Mouse (Mus musculus) liver, adult 2 months (tissue): ENCODE results near the gene Prg4. TPM values are rescaled to one million over a fixed set of nuclear protein-coding genes. Genes with fewer than 3 reads are reported as not detected.

ENCODE experiments used
- DNase-seq: peaks from one replicate; pipeline ENCODE4 v3.0.0-alpha.2; 2011; ENCODE audit warnings: low read depth, low spot score; ENCODE audit errors: extremely low read depth
- H3K27ac ChIP-seq: fragments of 200-500 bp; replicated peaks from 2 replicates; pipeline ENCODE4 v1.5.1; 2012; ENCODE audit warnings: low read depth, mild to moderate bottlenecking, control low read depth, inconsistent platforms, low read length; ENCODE audit not compliant: insufficient read depth
- H3K27me3 ChIP-seq: fragments of 200-500 bp; 2 replicates; pipeline ENCODE4 v1.6.1; 2012; ENCODE audit warnings: mild to moderate bottlenecking, moderate library complexity, low read length, inconsistent platforms; ENCODE audit not compliant: control insufficient read depth, insufficient read depth
- H3K36me3 ChIP-seq: fragments of 200-500 bp; 2 replicates; pipeline ENCODE4 v1.6.1; 2012; ENCODE audit warnings: low read length, inconsistent platforms; ENCODE audit not compliant: control insufficient read depth, insufficient read depth
- H3K4me1 ChIP-seq: fragments of 200-500 bp; 2 replicates; pipeline ENCODE4 v1.6.1; 2011; ENCODE audit warnings: low read length; ENCODE audit not compliant: control insufficient read depth, insufficient read depth
- H3K4me3 ChIP-seq: fragments of 200-500 bp; 2 replicates; pipeline ENCODE4 v1.5.1; 2011; ENCODE audit warnings: low read depth, mild to moderate bottlenecking, control low read depth, low read length, moderate library complexity; ENCODE audit not compliant: insufficient read depth
- H3K79me2 ChIP-seq: fragments of 200-500 bp; 2 replicates; pipeline ENCODE4 v1.6.1; 2012; ENCODE audit warnings: inconsistent platforms, mild to moderate bottlenecking, low read length, moderate library complexity; ENCODE audit not compliant: control insufficient read depth, insufficient read depth
- H3K9ac ChIP-seq: fragments of 200-500 bp; 2 replicates; pipeline ENCODE4 v1.6.1; 2012; ENCODE audit warnings: low read depth, mild to moderate bottlenecking, control low read depth, inconsistent platforms, low read length
- CTCF ChIP-seq: fragments of 200-500 bp; IDR thresholded peaks from 2 replicates; pipeline ENCODE4 v1.5.1; 2011; ENCODE audit warnings: low read depth, low read length, control low read depth
- POLR2A ChIP-seq: fragments of 200-500 bp; IDR thresholded peaks from 2 replicates; pipeline ENCODE4 v1.6.1; 2011; ENCODE audit warnings: low read length, control low read depth; ENCODE audit not compliant: insufficient read depth; ENCODE audit errors: extremely low read depth
- WGBS: fragments of 180-500 bp; shearing (Covaris S2); methylation state at CpG from one replicate; pipeline ENCODE4 v1.1.7; 2018; 5-methylcytosine and 5-hydroxymethylcytosine counted together
- polyA plus RNA-seq: library from polyadenylated mRNA; depleted of rRNA; stranded (reverse); fragments of >200 nt; gene quantifications from 2 replicates; pipeline ENCODE4 v1.2.3, GENCODE M21; 2012
- total RNA-seq: library from RNA; depleted of rRNA; stranded (reverse); fragments of >200 nt; gene quantifications from 2 replicates; pipeline ENCODE4 v1.2.3, GENCODE M21; 2014

Gene Prg4
- total and polyA plus RNA-seq, 2 experiments: 13.6 to 25.5 TPM

- H3K27me3 ChIP-seq: no peaks in the 10 kb centered on the region
- peak overlapping the region; percentile 35; the same call in 1 of the 2 replicates for H3K4me3 ChIP-seq
- H3K4me1 ChIP-seq: peaks cover 4% of the 10 kb centered on the region; the same call in 1 of the 2 replicates
- H3K36me3 ChIP-seq: no peaks in the 10 kb centered on the region
- H3K79me2 ChIP-seq: no peaks in the 10 kb centered on the region
- TF ChIP-seq CTCF: no peak
- no peak for TF ChIP-seq POLR2A
- H3K27ac ChIP-seq: no peak overlapping the region
- no peak overlapping the region for H3K9ac ChIP-seq
- 63% methylated on average over 6 of the region's 6 CpGs for WGBS
- DNase-seq: peak; percentile 62
Observed at GRCm38 (mm10) chr1:150496626-150497302, 30.8 kb upstream of the Prg4 start.

- Histone ChIP-seq H3K4me1 (no peaks in the 10 kb centered on the region), H3K27me3 (no peaks in the 10 kb centered on the region), H3K9ac (no peak overlapping the region), H3K36me3 (no peaks in the 10 kb centered on the region), H3K79me2 (no peaks in the 10 kb centered on the region), H3K27ac (no peak overlapping the region), H3K4me3 (no peak overlapping the region)
- no peak for DNase-seq
- TF ChIP-seq CTCF: no peak
- TF ChIP-seq POLR2A: no peak
- WGBS: 95% methylated on average over 2 of the region's 2 CpGs
Observed at GRCm38 (mm10) chr1:150489148-150489547, 23.2 kb upstream of the Prg4 start.

GRCm38 (mm10) chr1:150480674-150481073 is 14.7 kb upstream of the Prg4 start:
- Histone ChIP-seq H3K27me3 (no peaks in the 10 kb centered on the region), H3K79me2 (no peaks in the 10 kb centered on the region), H3K27ac (no peak overlapping the region), H3K9ac (no peak overlapping the region), H3K4me3 (no peak overlapping the region), H3K36me3 (no peaks in the 10 kb centered on the region), H3K4me1 (no peaks in the 10 kb centered on the region)
- TF ChIP-seq POLR2A: no peak
- TF ChIP-seq CTCF: no peak
- DNase-seq: no peak
- WGBS: 84% methylated on average over 5 of the region's 5 CpGs

GRCm38 (mm10) chr1:150472525-150472924 is 6.6 kb upstream of the Prg4 start:
- Histone ChIP-seq H3K4me3 (no peak overlapping the region), H3K36me3 (no peaks in the 10 kb centered on the region), H3K27ac (no peak overlapping the region), H3K4me1 (no peaks in the 10 kb centered on the region), H3K79me2 (no peaks in the 10 kb centered on the region), H3K9ac (no peak overlapping the region), H3K27me3 (no peaks in the 10 kb centered on the region)
- TF ChIP-seq CTCF (no peak), POLR2A (no peak)
- no peak for DNase-seq
- WGBS: 89% methylated on average over 7 of the region's 7 CpGs

- no peak for TF ChIP-seq CTCF
- TF ChIP-seq POLR2A: no peak
- no peaks in the 10 kb centered on the region for H3K27me3 ChIP-seq
- peaks cover 9% of the 10 kb centered on the region; the same call in 1 of the 2 replicates for H3K4me1 ChIP-seq
- no peaks in the 10 kb centered on the region for H3K36me3 ChIP-seq
- no peak for DNase-seq
- H3K79me2 ChIP-seq: no peaks in the 10 kb centered on the region
- WGBS: 87% methylated on average over 3 of the region's 3 CpGs
- H3K27ac ChIP-seq: no peak overlapping the region
- H3K4me3 ChIP-seq: no peak overlapping the region
- no peak overlapping the region for H3K9ac ChIP-seq
Observed at GRCm38 (mm10) chr1:150469992-150470391, 4.0 kb upstream of the Prg4 start.

- H3K36me3 ChIP-seq: no peaks in the 10 kb centered on the region
- no peak overlapping the region for H3K27ac ChIP-seq
- DNase-seq: no peak
- H3K9ac ChIP-seq: no peak overlapping the region
- H3K79me2 ChIP-seq: no peaks in the 10 kb centered on the region
- no peaks in the 10 kb centered on the region for H3K27me3 ChIP-seq
- 73% methylated on average over 10 of the region's 10 CpGs for WGBS
- H3K4me3 ChIP-seq: no peak overlapping the region
- TF ChIP-seq CTCF: no peak
- TF ChIP-seq POLR2A: no peak
- peaks cover 9% of the 10 kb centered on the region; the same call in 1 of the 2 replicates for H3K4me1 ChIP-seq
Observed at GRCm38 (mm10) chr1:150465364-150465763, 601 bp downstream of the Prg4 start.
